Mouse (Mus musculus): ENCODE data around the gene Mpp5.
A peak's percentile ranks its signal among the peaks of the same experiment; 100 is the strongest.

The Mpp5 gene

DNA sequence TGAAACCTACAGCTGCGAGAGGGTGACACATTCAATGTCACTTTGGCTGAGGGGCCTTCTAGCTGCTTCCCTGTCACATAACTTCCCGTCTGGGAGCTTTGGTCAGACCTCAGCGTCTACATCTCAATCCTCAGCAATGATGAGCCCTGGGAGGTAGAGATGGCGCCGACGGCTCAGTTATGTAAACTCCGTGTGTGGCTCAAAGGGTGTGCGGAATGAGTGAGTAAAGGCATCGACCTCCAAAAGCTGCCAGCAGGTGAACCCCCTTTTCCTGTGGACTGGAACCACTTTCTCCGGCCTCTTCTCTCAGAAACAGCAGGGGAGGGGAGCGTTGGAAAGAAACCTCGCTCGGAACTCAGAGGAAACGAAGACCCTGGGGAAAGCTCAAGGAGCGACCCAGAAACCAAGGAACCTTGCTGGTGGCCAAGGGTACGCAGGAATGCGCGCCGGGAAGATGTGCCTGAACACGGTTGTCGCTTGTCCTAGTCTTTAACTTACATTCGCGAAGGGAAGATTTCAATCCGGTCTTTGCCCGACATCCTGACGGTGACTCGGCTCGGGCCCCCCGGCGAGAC lies 112.3 kb downstream of the Mpp5 start:
- no peak for DNase-seq

DNA sequence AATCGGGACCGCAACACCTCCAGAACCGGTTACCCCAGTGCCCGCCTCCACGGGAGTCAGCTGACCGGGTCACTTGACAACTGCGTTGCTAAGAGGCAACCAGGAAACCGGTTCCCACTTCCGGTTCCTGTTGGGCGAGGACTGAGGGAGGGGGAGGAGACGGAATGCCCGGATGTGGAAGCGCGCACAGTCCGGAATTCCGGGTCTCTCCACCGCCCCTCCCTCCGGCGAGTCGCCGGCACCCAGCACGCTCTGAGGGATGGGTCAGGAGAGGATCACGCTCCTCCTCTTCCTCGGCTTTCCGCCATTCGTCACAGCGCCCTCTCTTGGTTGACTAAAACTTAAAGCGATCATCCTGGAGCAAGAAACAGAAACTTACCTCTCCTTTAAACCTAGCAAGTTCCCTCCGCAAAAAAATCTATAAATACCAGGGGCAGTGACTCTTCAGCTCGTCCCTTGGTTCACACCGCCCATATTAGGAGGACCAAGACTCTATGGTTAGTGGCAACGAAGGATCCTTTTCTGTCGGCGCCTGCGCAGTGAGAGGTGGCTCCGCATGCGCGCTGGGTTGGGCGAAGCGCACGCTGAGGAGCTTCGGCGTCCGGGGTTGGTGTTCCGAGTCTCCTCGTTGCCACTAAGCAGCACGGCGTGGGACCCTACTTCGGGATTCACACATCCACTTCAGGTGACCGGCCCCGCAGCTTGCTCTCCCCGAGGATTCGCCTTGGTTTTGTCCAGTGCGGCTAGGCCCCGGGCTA lies 113.0 kb downstream of the Mpp5 start, which contains the start of the genes Atp6v1d and Eif2s1:
Gene Atp6v1d, minus strand, starts transcription at position 143 of the 758 bp plus-strand sequence.
Gene Eif2s1, plus strand, starts transcription at position 324 of the 758 bp plus-strand sequence.
- peak; percentile 99 for DNase-seq

DNA sequence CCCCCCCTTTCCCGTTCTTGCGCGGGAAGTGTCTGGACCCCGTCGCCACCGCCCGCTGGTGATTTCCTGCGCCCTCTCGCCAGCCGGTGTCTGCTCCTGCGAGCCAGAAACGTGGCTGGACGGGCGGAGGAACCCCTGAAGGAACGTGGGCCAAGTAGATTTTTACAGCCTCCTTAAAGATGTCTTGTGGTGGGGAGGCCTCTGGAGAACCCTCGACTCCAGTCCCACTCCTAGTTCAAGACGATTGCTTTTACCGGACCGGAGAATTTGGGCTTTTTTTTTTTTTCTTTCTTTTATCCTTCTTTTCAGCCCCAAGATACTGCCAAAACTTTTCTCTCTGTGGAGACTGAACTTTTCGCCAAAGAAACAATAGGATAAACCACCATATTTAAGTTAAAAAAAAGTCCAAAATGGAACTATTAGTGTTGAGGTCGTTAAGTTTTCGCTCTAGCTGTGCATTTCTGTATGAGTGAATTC lies 113.6 kb downstream of the Mpp5 start:
- no peak for DNase-seq

DNA sequence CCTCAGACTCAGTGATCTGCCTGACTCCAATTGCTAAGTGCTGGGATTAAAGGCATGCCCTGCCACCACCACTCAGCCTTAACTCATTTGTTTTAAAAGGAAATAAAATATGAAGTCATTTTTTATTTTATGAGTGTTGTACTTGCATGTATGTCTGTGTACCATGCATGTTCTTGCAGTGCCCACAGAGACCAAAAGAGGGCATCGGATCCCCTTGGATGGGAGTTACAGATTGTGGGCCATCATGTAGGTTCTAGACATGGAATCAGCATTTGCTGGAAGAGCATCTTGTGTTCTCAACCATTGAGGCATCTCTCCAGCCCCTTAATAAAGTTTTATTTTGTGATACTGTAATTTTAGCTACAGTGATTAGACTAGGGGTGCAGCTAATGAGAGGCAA lies 116.7 kb downstream of the Mpp5 start:
- DNase-seq: no peak

DNA sequence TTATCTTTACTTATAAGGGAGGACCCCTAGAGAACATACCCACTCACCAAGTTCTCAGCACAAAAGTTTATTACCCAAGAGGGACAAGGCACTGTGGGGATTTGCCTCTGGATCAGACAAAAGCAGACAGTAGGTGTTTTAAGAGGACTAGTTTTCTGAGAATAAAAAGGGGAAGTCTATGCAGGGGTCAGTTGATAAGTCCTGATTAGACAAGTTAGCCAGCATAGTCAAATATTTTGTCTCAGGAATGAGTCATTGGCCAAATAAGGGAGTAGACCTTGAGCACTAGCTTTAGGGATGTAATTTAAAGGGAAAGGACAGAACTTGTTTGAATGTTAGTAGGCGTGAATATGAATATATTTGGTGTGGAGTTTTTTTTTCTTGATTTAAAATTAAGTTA lies 119.4 kb downstream of the Mpp5 start:
- DNase-seq: no peak

DNA sequence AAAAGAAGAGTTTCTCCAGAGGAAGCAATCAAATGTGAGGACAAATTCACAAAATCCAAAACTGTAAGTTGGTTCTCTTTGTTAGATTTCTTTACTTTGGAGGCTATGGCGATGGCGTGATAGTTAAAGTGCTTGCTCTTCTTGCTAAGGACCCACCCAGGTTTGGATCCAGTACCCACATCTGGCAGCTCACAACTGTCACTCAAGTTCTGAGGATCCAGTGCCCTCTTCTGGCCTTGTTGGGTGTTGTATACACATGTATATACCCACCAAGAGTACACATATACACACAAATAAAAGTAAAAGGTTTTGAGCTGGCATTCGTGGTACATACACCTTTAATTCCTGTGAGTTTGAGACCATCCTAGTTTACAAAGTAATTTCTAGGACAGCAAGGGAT lies 125.9 kb downstream of the Mpp5 start:
- DNase-seq: no peak

DNA sequence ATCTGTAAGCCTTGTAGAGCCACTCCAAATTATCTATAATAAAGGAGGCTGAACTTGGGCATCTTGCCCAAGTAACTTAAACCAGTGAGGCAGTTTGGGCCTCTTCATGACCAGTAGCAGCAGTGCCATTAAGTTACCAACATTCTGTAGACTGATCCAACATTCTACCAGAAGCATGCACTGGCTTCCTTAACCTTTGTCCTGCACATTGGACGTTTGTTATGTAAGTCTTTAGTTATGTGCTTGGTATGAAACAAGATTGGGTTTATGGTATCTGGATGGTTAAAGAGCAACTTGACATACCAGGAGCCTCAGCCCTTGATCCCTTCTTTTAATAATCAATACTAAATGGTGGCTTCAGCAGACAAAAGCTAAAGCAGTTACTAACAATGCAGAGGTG lies 141.4 kb downstream of the Mpp5 start:
- peak; percentile 17 to 64 for DNase-seq
